Comparison of ENCODE assay signal across 21 mouse cellular contexts in genomic region chr1:172504756-172505155, GRCm38 (mm10). TPM values are rescaled to one million over a fixed set of nuclear protein-coding genes. Genes with fewer than 3 reads are reported as not detected.
DNase-seq lines count a peak whose midpoint lies in the region; ATAC-seq and TF ChIP-seq lines count a peak whose summit lies in the region.
"Had no signal": no experiment of that assay in that cellular context is flagged by ENCODE, and none has a peak within 500 bp of the region (broad histone marks: within the 10 kb centered on the region; RNA-seq: fewer than 3 reads in every experiment).

No protein-coding gene starts in this region.

- no peak for TF ChIP-seq POLR2A in heart, adult 2 months (IDR thresholded peaks at IDR 0.05; ENCODE audit: insufficient read depth, low read depth, low read length)

- no peaks in the 10 kb centered on the region for H3K9me3 ChIP-seq in hindbrain, embryonic 10.5 days
- no peaks in the 10 kb centered on the region for H3K9me3 ChIP-seq in hindbrain, embryonic 11.5 days (ENCODE audit: control insufficient read depth, low read length)
- H3K9me3 ChIP-seq in stomach, embryonic 15.5 days = no peaks in the 10 kb centered on the region
- H3K9me3 ChIP-seq in stomach, postnatal 0 days (ENCODE audit: control insufficient read depth, low read length) = no peaks in the 10 kb centered on the region
- no peaks in the 10 kb centered on the region for H3K9me3 ChIP-seq in kidney, embryonic 16.5 days (ENCODE audit: low read length)
- H3K9me3 ChIP-seq: hindbrain, embryonic 12.5 days; midbrain, embryonic 10.5 days had no signal

- H3K4me3 ChIP-seq in heart, adult 2 months = no peak overlapping the region
- H3K4me3 ChIP-seq in hindbrain, embryonic 10.5 days = no peak overlapping the region
- no peak overlapping the region for H3K4me3 ChIP-seq in hindbrain, embryonic 11.5 days (ENCODE audit: low read depth, low read length)
- H3K4me3 ChIP-seq in stomach, embryonic 15.5 days (replicated peaks) = no peak overlapping the region
- no peak overlapping the region for H3K4me3 ChIP-seq in stomach, postnatal 0 days (ENCODE audit: low read depth, low read length)
- no peak overlapping the region for H3K4me3 ChIP-seq in kidney, embryonic 16.5 days (ENCODE audit: low read length)
- H3K4me3 ChIP-seq: hindbrain, embryonic 12.5 days; midbrain, embryonic 10.5 days had no signal

- H3K27me3 ChIP-seq in heart, adult 2 months (ENCODE audit: control insufficient read depth, insufficient read depth, low read length) = no peaks in the 10 kb centered on the region
- peaks cover 75% of the 10 kb centered on the region for H3K27me3 ChIP-seq in hindbrain, embryonic 10.5 days (ENCODE audit: insufficient read depth, poor library complexity, severe bottlenecking)
- H3K27me3 ChIP-seq in hindbrain, embryonic 11.5 days (ENCODE audit: control insufficient read depth, insufficient read depth, low read length) = peaks cover 18% of the 10 kb centered on the region
- H3K27me3 ChIP-seq in stomach, embryonic 15.5 days (replicated peaks) = no peaks in the 10 kb centered on the region
- no peaks in the 10 kb centered on the region for H3K27me3 ChIP-seq in stomach, postnatal 0 days (ENCODE audit: control insufficient read depth, insufficient read depth, low read length)
- H3K27me3 ChIP-seq in kidney, embryonic 16.5 days (ENCODE audit: insufficient read depth, low read length) = no peaks in the 10 kb centered on the region

- DNase-seq in heart, adult 2 months = no peak
- DNase-seq in heart, postnatal 10 days = no peak
- no peak for DNase-seq in hindbrain, embryonic 10.5 days (ENCODE audit: low spot score)
- DNase-seq in hindbrain, embryonic 11.5 days (ENCODE audit: low spot score) = no peak
- no peak for DNase-seq in stomach, postnatal 0 days (ENCODE audit: low spot score)
- no peak for DNase-seq in embryo, embryonic 10.5 days (ENCODE audit: low spot score)
- DNase-seq: adrenal gland, postnatal 10 days; cerebellum, adult 11-12 months; cerebellum, postnatal 25 days; forebrain, postnatal 0 days; kidney, adult 8-10 months; lung, adult 2 months; thymus, adult 18-20 months had no signal

- H3K79me2 ChIP-seq in heart, adult 2 months (replicated peaks; ENCODE audit: control insufficient read depth, insufficient read depth, low read length) = no peaks in the 10 kb centered on the region

- peak overlapping the region; percentile 1; the same call in 1 of the 2 replicates for H3K27ac ChIP-seq in heart, adult 2 months
- 0 out of 2 replicates have a peak overlapping the region, but pooled peaks have one; percentile 16 for H3K27ac ChIP-seq in hindbrain, embryonic 10.5 days
- no peak overlapping the region for H3K27ac ChIP-seq in hindbrain, embryonic 11.5 days (ENCODE audit: low read depth, low read length)
- H3K27ac ChIP-seq in stomach, embryonic 15.5 days = 0 out of 2 replicates have a peak overlapping the region, but pooled peaks have one; percentile 3
- H3K27ac ChIP-seq in stomach, postnatal 0 days (replicated peaks) = no peak overlapping the region
- no peak overlapping the region for H3K27ac ChIP-seq in kidney, embryonic 16.5 days (ENCODE audit: low read length)
- H3K27ac ChIP-seq: hindbrain, embryonic 12.5 days had no signal

- no peak for TF ChIP-seq EP300 in heart, adult 2 months (IDR thresholded peaks at IDR 0.05; ENCODE audit: insufficient read depth, low read depth, low read length)
- no peak for TF ChIP-seq EP300 in stomach, postnatal 0 days (optimal IDR thresholded peaks at IDR 0.05)

- no peak overlapping the region for H3K4me2 ChIP-seq in hindbrain, embryonic 11.5 days (replicated peaks; ENCODE audit: low read depth, low read length)
- 0 out of 2 replicates have a peak overlapping the region, but pooled peaks have one; percentile 11 for H3K4me2 ChIP-seq in stomach, embryonic 15.5 days
- H3K4me2 ChIP-seq in stomach, postnatal 0 days (replicated peaks; ENCODE audit: low read depth) = no peak overlapping the region
- H3K4me2 ChIP-seq in kidney, embryonic 16.5 days (replicated peaks; ENCODE audit: low read depth, low read length) = no peak overlapping the region

- peaks cover 9% of the 10 kb centered on the region for H3K36me3 ChIP-seq in heart, adult 2 months (ENCODE audit: control insufficient read depth, insufficient read depth, low read length)
- 0 out of 2 replicates have a peak, but pooled peaks cover 5% of the 10 kb centered on the region for H3K36me3 ChIP-seq in hindbrain, embryonic 10.5 days
- no peaks in the 10 kb centered on the region for H3K36me3 ChIP-seq in hindbrain, embryonic 11.5 days (ENCODE audit: control insufficient read depth, insufficient read depth, low read length)
- peaks cover 28% of the 10 kb centered on the region for H3K36me3 ChIP-seq in stomach, embryonic 15.5 days
- H3K36me3 ChIP-seq in stomach, postnatal 0 days (ENCODE audit: control insufficient read depth, insufficient read depth, low read length) = peaks cover 19% of the 10 kb centered on the region
- peaks cover 28% of the 10 kb centered on the region for H3K36me3 ChIP-seq in kidney, embryonic 16.5 days (ENCODE audit: insufficient read depth, low read length)
- H3K36me3 ChIP-seq: hindbrain, embryonic 12.5 days had no signal

- 44% methylated on average over 8 of the region's 8 CpGs for WGBS in heart, adult 2 months
- WGBS in hindbrain, embryonic 10.5 days = 83% methylated on average over 8 of the region's 8 CpGs
- WGBS in hindbrain, embryonic 11.5 days = 86% methylated on average over 8 of the region's 8 CpGs
- WGBS in stomach, embryonic 15.5 days = 82% methylated on average over 8 of the region's 8 CpGs
- WGBS in stomach, postnatal 0 days = 77% methylated on average over 8 of the region's 8 CpGs
- 79% methylated on average over 8 of the region's 8 CpGs for WGBS in kidney, embryonic 16.5 days

- intact Hi-C loops in heart, adult 2 months (cut with DNase I) = no loop called here
- intact Hi-C loops in heart, postnatal 10 days (cut with DNase I) = loop anchor here (10.0 kb wide), 1 partner anchor 300 kb away; the partner anchor contains the start of gene Pea15a

- no peak for TF ChIP-seq CTCF in heart, adult 2 months (IDR thresholded peaks at IDR 0.05)
- no peak for TF ChIP-seq CTCF in stomach, postnatal 0 days (IDR thresholded peaks at IDR 0.05; ENCODE audit: low read depth)

- H3K4me1 ChIP-seq in heart, adult 2 months (ENCODE audit: control insufficient read depth, insufficient read depth, low read length) = peaks cover 28% of the 10 kb centered on the region
- H3K4me1 ChIP-seq in hindbrain, embryonic 10.5 days (replicated peaks) = peaks cover 58% of the 10 kb centered on the region
- H3K4me1 ChIP-seq in hindbrain, embryonic 11.5 days (replicated peaks; ENCODE audit: control insufficient read depth, insufficient read depth, low read length) = peaks cover 13% of the 10 kb centered on the region
- peaks cover 43% of the 10 kb centered on the region for H3K4me1 ChIP-seq in stomach, embryonic 15.5 days
- H3K4me1 ChIP-seq in stomach, postnatal 0 days (replicated peaks; ENCODE audit: control insufficient read depth, insufficient read depth) = peaks cover 16% of the 10 kb centered on the region
- H3K4me1 ChIP-seq in kidney, embryonic 16.5 days (ENCODE audit: insufficient read depth, low read length) = peaks cover 38% of the 10 kb centered on the region

- H3K9ac ChIP-seq in heart, adult 2 months (ENCODE audit: low read depth, low read length) = peak overlapping the region; percentile 10; the same call in 1 of the 2 replicates
- H3K9ac ChIP-seq in hindbrain, embryonic 11.5 days (ENCODE audit: low read depth, low read length) = no peak overlapping the region
- H3K9ac ChIP-seq in stomach, embryonic 15.5 days = no peak overlapping the region
- no peak overlapping the region for H3K9ac ChIP-seq in stomach, postnatal 0 days (ENCODE audit: low read length)
- no peak overlapping the region for H3K9ac ChIP-seq in kidney, embryonic 16.5 days (replicated peaks; ENCODE audit: low read length)
- H3K9ac ChIP-seq: forebrain, postnatal 0 days; hindbrain, embryonic 12.5 days had no signal

- ATAC-seq in hindbrain, embryonic 11.5 days (ENCODE audit: low FRiP score) = no peak
- ATAC-seq in stomach, embryonic 15.5 days (ENCODE audit: insufficient read depth, low FRiP score, low read depth) = no peak
- ATAC-seq in stomach, postnatal 0 days (ENCODE audit: low FRiP score, low TSS enrichment) = no peak
- ATAC-seq in kidney, embryonic 16.5 days (ENCODE audit: low FRiP score, low TSS enrichment) = no peak
- ATAC-seq: forebrain, postnatal 0 days; inflammation-experienced regulatory T-cells, adult 6 months had no signal

RNA-seq across cellular contexts. Expression of gene Tagln2, which starts 4.9 kb away (rescaled TPM):
- 10 to 100 TPM; 65.5 to 77.8 TPM for total RNA-seq in heart, adult 2 months (2021)
- 131 and 152 TPM in 2 replicates for polyA plus RNA-seq in heart, adult 2 months (2012; rRNA removed)
- 100 to 1,000 TPM; 173 to 178 TPM for total RNA-seq in heart, postnatal 10 days (2021)
- polyA plus RNA-seq in hindbrain, embryonic 10.5 days (2016; fragmentation: Nextera tagmentation; extraction: Ambion mirVana) = 73.3 and 80.4 TPM in 2 replicates
- 41.1 and 43.4 TPM in 2 replicates for polyA plus RNA-seq in hindbrain, embryonic 11.5 days (2014; fragmentation: Nextera tagmentation; extraction: Ambion mirVana)
- polyA plus RNA-seq in stomach, embryonic 15.5 days (2015; fragmentation: Nextera tagmentation; extraction: Ambion mirVana) = 341 and 366 TPM in 2 replicates
- polyA plus RNA-seq in stomach, postnatal 0 days (2015; fragmentation: Nextera tagmentation; extraction: Ambion mirVana) = 564 and 594 TPM in 2 replicates
- 280 and 282 TPM in 2 replicates for polyA plus RNA-seq in kidney, embryonic 16.5 days (2015; fragmentation: Nextera tagmentation; extraction: Ambion mirVana)

RNA-seq across cellular contexts. Expression of gene Cfap45, which starts 15.8 kb away (rescaled TPM):
- total RNA-seq in heart, adult 2 months (2021) = under 1 TPM; 0.39 to 0.52 TPM
- polyA plus RNA-seq in heart, adult 2 months (2012; rRNA removed) = 0.26 and 0.53 TPM in 2 replicates
- total RNA-seq in heart, postnatal 10 days (2021) = 1 to 10 TPM; 1.8 to 2.8 TPM
- 2.4 and 3.6 TPM in 2 replicates for polyA plus RNA-seq in hindbrain, embryonic 10.5 days (2016; fragmentation: Nextera tagmentation; extraction: Ambion mirVana)
- polyA plus RNA-seq in hindbrain, embryonic 11.5 days (2014; fragmentation: Nextera tagmentation; extraction: Ambion mirVana) = 3.7 and 4.8 TPM in 2 replicates
- 2.4 TPM in 2 replicates for polyA plus RNA-seq in stomach, embryonic 15.5 days (2015; fragmentation: Nextera tagmentation; extraction: Ambion mirVana)
- polyA plus RNA-seq in stomach, postnatal 0 days (2015; fragmentation: Nextera tagmentation; extraction: Ambion mirVana) = 4.6 and 5.4 TPM in 2 replicates
- polyA plus RNA-seq in kidney, embryonic 16.5 days (2015; fragmentation: Nextera tagmentation; extraction: Ambion mirVana) = 1.9 and 2.5 TPM in 2 replicates
- total RNA-seq: gastrocnemius, adult 8-10 months had no signal
- polyA plus RNA-seq: liver, adult 2 months had no signal

RNA-seq across cellular contexts. Expression of gene Igsf9, which starts 23.2 kb away (rescaled TPM):
- under 1 TPM; 0.36 to 0.47 TPM for total RNA-seq in heart, adult 2 months (2021)
- polyA plus RNA-seq in heart, adult 2 months (2012; rRNA removed) = 2.1 and 3.8 TPM in 2 replicates
- total RNA-seq in heart, postnatal 10 days (2021) = 1 to 10 TPM; 1.0 to 1.4 TPM
- 74.1 and 76.0 TPM in 2 replicates for polyA plus RNA-seq in hindbrain, embryonic 10.5 days (2016; fragmentation: Nextera tagmentation; extraction: Ambion mirVana)
- 38.3 and 47.8 TPM in 2 replicates for polyA plus RNA-seq in hindbrain, embryonic 11.5 days (2014; fragmentation: Nextera tagmentation; extraction: Ambion mirVana)
- 49.0 and 50.1 TPM in 2 replicates for polyA plus RNA-seq in stomach, embryonic 15.5 days (2015; fragmentation: Nextera tagmentation; extraction: Ambion mirVana)
- polyA plus RNA-seq in stomach, postnatal 0 days (2015; fragmentation: Nextera tagmentation; extraction: Ambion mirVana) = 16.7 and 19.9 TPM in 2 replicates
- 45.7 and 58.1 TPM in 2 replicates for polyA plus RNA-seq in kidney, embryonic 16.5 days (2015; fragmentation: Nextera tagmentation; extraction: Ambion mirVana)

RNA-seq across cellular contexts. Expression of gene Slamf9, which starts 29.6 kb away (rescaled TPM):
- total RNA-seq in heart, adult 2 months (2021) = 1 to 10 TPM; 1.2 to 2.3 TPM
- polyA plus RNA-seq in heart, adult 2 months (2012; rRNA removed) = 6.8 and 7.0 TPM in 2 replicates
- 1 to 10 TPM; 1.3 to 1.4 TPM for total RNA-seq in heart, postnatal 10 days (2021)
- polyA plus RNA-seq in hindbrain, embryonic 10.5 days (2016; fragmentation: Nextera tagmentation; extraction: Ambion mirVana) = 0.16 TPM in 1 of 2 replicates, not detected in the other
- polyA plus RNA-seq in hindbrain, embryonic 11.5 days (2014; fragmentation: Nextera tagmentation; extraction: Ambion mirVana) = 0.34 and 0.40 TPM in 2 replicates
- 0.79 and 1.0 TPM in 2 replicates for polyA plus RNA-seq in stomach, embryonic 15.5 days (2015; fragmentation: Nextera tagmentation; extraction: Ambion mirVana)
- polyA plus RNA-seq in stomach, postnatal 0 days (2015; fragmentation: Nextera tagmentation; extraction: Ambion mirVana) = 1.8 TPM in 2 replicates
- 1.0 and 1.7 TPM in 2 replicates for polyA plus RNA-seq in kidney, embryonic 16.5 days (2015; fragmentation: Nextera tagmentation; extraction: Ambion mirVana)
- total RNA-seq: gastrocnemius, adult 8-10 months; layer of hippocampus, postnatal 25 days had no signal

RNA-seq across cellular contexts. Expression of gene Vsig8, which starts 51.0 kb away (rescaled TPM):
- not detected for total RNA-seq in heart, adult 2 months (2021)
- polyA plus RNA-seq in heart, adult 2 months (2012; rRNA removed) = not detected in 2 replicates
- under 1 TPM in 1 of 2 experiments, not detected in 1; 0.24 TPM for total RNA-seq in heart, postnatal 10 days (2021)
- polyA plus RNA-seq in hindbrain, embryonic 10.5 days (2016; fragmentation: Nextera tagmentation; extraction: Ambion mirVana) = 0.15 TPM in 1 of 2 replicates, not detected in the other
- polyA plus RNA-seq in hindbrain, embryonic 11.5 days (2014; fragmentation: Nextera tagmentation; extraction: Ambion mirVana) = not detected in 2 replicates
- polyA plus RNA-seq in stomach, embryonic 15.5 days (2015; fragmentation: Nextera tagmentation; extraction: Ambion mirVana) = 0.46 and 1.8 TPM in 2 replicates
- polyA plus RNA-seq in stomach, postnatal 0 days (2015; fragmentation: Nextera tagmentation; extraction: Ambion mirVana) = 19.2 and 22.7 TPM in 2 replicates
- polyA plus RNA-seq in kidney, embryonic 16.5 days (2015; fragmentation: Nextera tagmentation; extraction: Ambion mirVana) = 0.34 and 0.68 TPM in 2 replicates
- total RNA-seq: gastrocnemius, adult 8-10 months; liver, adult 2 months had no signal
- polyA plus RNA-seq: inflammation-experienced regulatory T-cells, adult 6 months; liver, adult 2 months had no signal

Comparison
In these comparisons a context has a peak if more than half of its experiments do, and no peak if none do; other contexts are left out.
1. H3K27ac ChIP-seq: peak in heart, adult 2 months (single experiment), hindbrain, embryonic 10.5 days (single experiment) and stomach, embryonic 15.5 days (single experiment); none in hindbrain, embryonic 11.5 days (single experiment), stomach, postnatal 0 days (single experiment) and kidney, embryonic 16.5 days (single experiment).